Mouse (Mus musculus) olfactory bulb, adult 2 months (tissue): Measurements from ENCODE around the gene Gstm1.

Experiments
- CTCF ChIP-seq: fragments of 200-500 bp; IDR thresholded peaks from 2 replicates; pipeline ENCODE4 v1.5.1; 2012; ENCODE audit warnings: low read depth, mild to moderate bottlenecking, low read length, moderate library complexity; ENCODE audit not compliant: insufficient read depth
- POLR2A ChIP-seq: fragments of 200-500 bp; IDR thresholded peaks from 2 replicates; pipeline ENCODE4 v1.6.1; 2012; ENCODE audit warnings: mild to moderate bottlenecking, low read depth, low read length, moderate library complexity; ENCODE audit not compliant: insufficient read depth

DNA sequence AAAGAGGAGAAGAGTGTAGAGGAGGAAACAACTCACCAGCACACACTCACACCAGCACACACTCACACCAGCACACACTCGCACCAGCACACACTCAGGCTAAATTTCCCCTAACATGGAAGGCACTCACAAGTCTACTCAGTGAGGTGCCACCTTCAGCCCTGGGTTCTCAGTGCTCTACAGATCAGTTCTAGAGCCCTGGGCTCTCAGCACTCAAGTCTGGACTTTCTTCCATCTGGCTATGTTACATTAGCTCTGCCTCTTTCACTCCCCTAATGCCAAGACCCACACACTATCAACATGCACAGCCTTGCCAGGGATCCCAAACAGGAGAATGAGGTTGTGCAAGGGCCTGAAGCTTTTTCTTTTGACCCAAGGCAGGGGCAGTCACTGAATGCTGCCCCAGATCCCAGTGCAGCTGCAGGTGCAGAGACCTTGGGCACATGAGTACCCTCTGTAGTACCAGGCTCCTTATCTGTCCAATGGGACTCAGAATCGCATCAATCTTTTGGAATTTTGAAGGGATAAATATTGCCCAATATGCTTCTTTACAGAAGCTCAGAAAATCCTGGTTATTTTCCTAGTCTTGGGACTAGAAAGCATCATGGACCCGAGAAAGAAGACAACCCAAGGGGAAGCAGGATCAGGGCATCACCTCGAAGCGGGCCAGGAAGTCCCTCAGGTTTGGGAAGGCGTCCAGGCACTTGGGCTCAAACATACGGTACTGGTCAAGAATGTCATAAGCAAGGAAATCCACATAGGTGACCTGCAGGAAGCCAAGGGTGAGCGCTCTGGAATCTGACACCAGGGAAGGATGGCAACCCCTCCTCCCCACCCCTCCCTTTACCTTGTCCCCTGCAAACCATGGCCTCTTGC is 3.4 kb downstream of the Gstm1 start:
- TF ChIP-seq POLR2A, result no peak
- no peak for TF ChIP-seq CTCF
